Mouse (Mus musculus) heart, postnatal 36 days (tissue): Measurements from ENCODE around the gene Edc3. TPM values are rescaled to one million over a fixed set of nuclear protein-coding genes. Genes with fewer than 3 reads are reported as not detected.

Source experiments
- DNase-seq, 2 experiments: peaks; one replicate each; pipeline ENCODE4 v3.0.0; 2021 to 2022
- intact Hi-C: fragments of 180-260 bp; cut with DNase I; formaldehyde crosslinking; loops from one replicate; pipeline ENCODE4 v1.15.1; 2025
- total RNA-seq, 2 experiments: library from RNA; stranded (reverse); gene quantifications; 2 replicates each; pipeline ENCODE4 v1.2.3; 2021

Edc3 gene
- total RNA-seq, 2 experiments from 2014 or later: 5.0 to 5.2 TPM

DNA sequence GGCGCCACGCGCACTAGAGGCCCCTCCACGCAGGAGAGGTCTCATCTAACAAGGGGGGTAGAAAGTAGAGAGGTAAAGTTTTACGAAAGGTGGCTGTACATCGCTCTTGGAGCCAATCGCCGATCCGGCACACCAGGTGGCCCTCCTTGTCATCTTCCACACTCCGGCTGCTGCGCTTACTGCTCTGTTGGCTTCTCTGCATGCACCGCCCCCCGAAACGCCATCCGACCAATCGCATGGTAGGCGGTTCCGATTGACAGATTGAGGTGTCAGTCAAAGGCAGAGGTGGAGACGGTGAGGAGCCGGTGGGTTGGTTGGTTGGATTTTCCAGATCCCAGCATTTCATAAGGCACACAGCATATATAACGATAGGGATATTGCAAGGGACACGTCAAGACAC lies 50.2 kb downstream of the Edc3 start:
- no peak for DNase-seq
- intact Hi-C loops: loop anchor here (10.0 kb wide), 1 partner anchor 234 kb away; the partner anchor contains the start of gene Cox5a

GRCm38 (mm10) chr9:57759289-57759688 lies 50.9 kb downstream of the Edc3 start:
- intact Hi-C loops: loop anchor here (10.0 kb wide), 1 partner anchor 234 kb away; the partner anchor contains the start of gene Cox5a
- peak; percentile 69 to 72 for DNase-seq

DNA sequence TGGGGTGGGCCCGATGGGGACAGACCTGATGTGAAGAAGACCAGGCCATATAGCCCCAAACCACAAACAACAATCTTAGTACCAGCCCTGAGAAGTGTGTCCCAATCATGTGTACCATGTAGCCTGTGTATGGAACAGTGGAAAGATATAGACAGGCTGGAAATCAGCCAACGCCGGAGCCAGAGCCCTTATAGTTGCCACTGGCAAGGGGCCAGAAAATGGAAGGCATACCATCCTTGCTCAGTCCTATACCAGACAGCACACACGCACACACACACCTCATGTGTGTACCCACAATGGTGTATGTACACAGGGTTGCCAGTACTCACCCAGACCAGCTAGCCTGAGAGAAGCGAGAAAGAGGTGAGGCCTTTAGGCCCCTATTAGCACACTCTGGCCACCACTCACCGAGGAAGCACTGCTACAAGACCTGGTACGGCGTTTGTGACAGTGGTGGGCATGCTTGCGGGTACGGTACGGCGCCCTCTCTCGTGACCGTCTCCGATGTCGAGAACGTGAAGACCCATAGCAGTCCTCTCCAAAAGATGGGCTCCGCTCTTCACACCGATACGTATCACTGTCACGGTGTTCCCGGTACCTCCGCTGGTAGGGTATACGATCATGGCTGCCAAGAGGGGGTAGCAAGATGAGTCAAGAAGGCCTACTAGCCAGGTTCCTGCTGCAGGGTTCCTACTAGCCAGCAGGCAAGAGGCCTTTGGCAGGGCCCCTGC lies 52.2 kb downstream of the Edc3 start:
- no peak for DNase-seq
- intact Hi-C loops: loop anchor here (5.0 to 10.0 kb wide), 3 partner anchors 152 to 494 kb away; partner anchors contain the start of genes Stoml1 and Ubl7

DNA sequence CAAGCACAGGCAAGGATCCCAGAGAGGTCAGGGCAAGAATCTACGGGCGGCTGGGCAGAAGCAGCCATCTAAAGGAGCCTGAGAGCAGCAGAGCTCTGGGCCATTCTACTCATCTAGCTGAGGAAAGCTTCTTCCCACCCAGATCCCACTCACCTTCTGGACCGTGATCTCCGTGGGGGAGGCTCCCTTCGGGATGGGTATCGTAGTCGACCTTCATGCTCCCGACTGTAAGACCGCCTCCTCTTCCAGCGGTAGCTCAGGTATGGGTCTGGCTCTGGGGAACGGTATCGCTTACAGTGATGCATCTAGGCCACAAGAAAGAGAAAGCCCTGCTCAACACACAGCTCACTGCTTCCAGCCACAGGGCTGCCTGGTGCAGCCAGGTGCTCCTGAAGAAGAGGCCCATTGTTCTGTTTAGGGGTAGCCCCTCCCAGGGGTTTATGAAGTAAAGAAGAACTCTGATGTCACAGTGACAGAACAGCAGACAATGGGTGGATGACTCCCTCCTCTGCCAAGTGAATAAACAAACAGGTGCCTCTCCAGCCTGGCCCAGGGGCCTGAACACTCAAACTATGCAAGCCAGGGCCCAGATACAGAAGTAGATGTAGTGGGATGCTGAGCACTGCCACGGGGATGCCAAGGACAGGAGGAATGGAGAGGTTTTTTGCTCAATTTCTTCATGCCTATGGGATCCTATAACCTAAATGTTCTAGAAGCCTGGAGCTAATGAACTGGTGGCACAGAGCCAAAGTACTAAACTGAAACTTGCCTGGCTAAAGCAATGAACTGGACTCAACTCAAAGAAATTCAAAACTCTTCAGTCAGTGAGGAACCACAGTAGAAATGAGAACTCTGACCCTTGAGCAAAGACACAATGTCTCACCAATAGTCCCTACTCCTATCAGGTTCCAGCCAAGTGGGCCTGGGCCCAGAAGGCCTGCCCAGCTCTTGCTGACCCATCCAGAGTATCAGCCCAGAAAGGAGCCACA lies 53.5 kb downstream of the Edc3 start:
- intact Hi-C loops: loop anchor here (5.0 to 10.0 kb wide), 3 partner anchors 150 to 493 kb away; partner anchors contain the start of genes Stoml1 and Ubl7
- DNase-seq: no peak

DNA sequence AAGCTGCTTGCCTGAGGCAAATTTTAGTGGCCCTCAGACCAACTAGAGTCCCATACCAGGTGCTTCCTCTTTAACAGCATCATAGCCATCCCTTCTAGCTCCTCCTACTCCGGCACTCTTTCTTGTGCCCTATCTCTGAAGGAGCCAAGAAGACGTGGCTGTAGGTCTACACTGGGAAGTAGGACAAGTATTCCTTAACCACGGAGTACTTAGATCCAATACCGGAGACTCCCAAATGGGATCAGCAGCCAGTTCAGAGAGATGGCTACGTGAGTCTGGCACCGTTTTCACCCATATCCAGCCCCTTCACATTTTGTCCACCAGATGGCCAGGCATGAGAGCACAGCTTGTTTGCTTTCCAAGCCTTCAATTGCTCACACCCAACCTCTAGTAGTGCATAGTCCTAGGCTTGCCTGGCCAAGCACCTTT lies 54.2 kb downstream of the Edc3 start:
- intact Hi-C loops: loop anchor here (5.0 to 10.0 kb wide), 3 partner anchors 150 to 492 kb away; partner anchors contain the start of genes Stoml1 and Ubl7
- peak; percentile 49 to 54 for DNase-seq

- intact Hi-C loops: loop anchor here (5.0 to 10.0 kb wide), 3 partner anchors 148 to 490 kb away; partner anchors contain the start of genes Stoml1 and Ubl7
- DNase-seq: peak; percentile 68 to 69
Measured at GRCm38 (mm10) chr9:57764147-57764973, 56.0 kb downstream of the Edc3 start.

DNA sequence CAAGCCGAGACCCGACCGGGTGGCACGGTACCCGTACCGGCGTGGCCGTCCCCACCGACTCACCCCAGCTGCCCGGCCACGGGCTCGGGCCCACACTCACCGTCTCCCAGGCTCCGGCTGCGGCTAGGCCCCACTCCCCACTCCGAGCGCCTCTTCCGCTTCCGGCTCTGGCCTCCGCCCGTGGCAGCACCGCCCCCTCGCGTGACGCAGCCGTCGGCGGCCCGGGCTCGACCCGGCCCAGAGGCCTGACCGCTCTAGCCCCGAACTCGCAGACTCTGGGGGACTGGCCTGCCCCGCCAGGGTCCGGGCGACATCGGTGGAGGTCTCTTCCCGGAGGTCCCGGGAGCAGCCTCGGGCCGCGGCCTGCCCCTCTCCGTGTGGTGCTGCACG lies 56.6 kb downstream of the Edc3 start:
- intact Hi-C loops: loop anchor here (1.0 to 10.0 kb wide), 5 partner anchors 66 to 490 kb away; partner anchors contain the start of genes Stoml1 and Ubl7
- DNase-seq: peak; percentile 96 to 98

- peak in 1 of 2 experiments; percentile 75 for DNase-seq
- intact Hi-C loops: loop anchor here (1.0 to 10.0 kb wide), 3 partner anchors 66 to 489 kb away; partner anchors contain the start of gene Stoml1
Measured at GRCm38 (mm10) chr9:57765364-57766351, 57.3 kb downstream of the Edc3 start, which contains the start of gene Clk3. Clk3 (minus strand) TSS chr9:57765860.

DNA sequence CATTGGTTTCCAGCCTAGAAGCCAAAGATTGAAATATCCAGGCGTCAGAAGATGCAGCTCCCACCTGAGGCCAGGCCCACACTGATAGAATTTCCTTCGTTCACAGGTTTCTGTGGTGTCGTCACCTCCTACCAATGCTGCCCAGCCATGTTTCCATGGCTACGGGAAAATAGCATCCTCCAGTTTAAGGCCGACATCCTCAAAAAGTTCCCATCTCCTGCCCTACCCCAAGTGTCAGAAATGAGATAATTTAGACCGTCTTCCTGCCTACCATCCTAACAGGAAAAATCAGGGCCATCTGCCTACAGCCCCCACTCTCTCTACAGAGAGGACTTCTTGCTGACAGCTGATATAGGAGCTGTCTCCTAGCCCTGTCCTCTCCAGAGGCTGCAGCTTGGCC lies 58.1 kb downstream of the Edc3 start:
- intact Hi-C loops: loop anchor here (5.0 to 10.0 kb wide), 2 partner anchors 226 to 488 kb away; partner anchors contain the start of gene Stoml1
- DNase-seq: no peak

DNA sequence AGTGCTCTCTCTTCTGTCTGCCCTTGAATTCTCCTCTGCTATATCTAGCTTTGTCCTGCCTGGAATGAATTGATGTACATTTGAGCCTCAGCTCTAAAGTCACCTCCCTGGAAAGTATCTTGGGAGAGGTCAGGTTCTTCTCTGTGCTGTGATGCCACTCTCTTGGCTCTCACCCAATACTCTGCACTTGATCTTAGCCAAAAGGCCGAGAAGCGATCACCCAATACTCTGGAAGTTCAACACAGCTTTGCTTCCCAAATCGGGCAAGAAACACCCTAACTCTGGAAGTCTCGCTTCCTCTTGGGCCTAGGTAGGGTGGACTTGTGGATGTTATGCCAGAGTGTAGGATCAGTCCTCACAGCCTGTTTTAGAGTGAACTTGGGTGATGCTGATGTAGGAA lies 58.9 kb downstream of the Edc3 start:
- no peak for DNase-seq
- intact Hi-C loops: loop anchor here (5.0 to 10.0 kb wide), 2 partner anchors 225 to 488 kb away; partner anchors contain the start of gene Stoml1

- DNase-seq: peak in 1 of 2 experiments; percentile 27
- intact Hi-C loops: loop anchor here (5.0 to 10.0 kb wide), 2 partner anchors 223 to 485 kb away; partner anchors contain the start of gene Stoml1
Measured at GRCm38 (mm10) chr9:57769539-57770069, 61.3 kb downstream of the Edc3 start.

DNA sequence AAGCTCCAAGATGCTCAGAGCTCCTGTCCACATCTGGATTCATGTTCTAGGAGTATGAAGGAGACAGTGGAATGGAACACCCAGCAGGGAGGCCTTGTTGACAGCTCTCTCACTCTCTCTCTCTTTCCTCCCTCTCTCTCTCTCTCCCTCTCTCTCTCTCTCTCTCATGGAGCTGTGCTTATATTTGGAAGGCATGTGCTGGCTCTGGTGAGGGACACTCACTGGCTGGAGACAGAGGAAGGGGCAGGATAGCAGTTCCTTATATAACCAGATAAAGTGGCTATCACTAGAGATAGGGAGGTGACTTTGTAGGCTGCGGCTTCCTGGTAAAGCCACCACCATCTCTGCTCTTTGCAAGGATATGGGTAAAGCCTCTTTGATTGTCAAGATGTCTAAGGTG lies 61.9 kb downstream of the Edc3 start:
- intact Hi-C loops: no loop called here
- DNase-seq: no peak

DNA sequence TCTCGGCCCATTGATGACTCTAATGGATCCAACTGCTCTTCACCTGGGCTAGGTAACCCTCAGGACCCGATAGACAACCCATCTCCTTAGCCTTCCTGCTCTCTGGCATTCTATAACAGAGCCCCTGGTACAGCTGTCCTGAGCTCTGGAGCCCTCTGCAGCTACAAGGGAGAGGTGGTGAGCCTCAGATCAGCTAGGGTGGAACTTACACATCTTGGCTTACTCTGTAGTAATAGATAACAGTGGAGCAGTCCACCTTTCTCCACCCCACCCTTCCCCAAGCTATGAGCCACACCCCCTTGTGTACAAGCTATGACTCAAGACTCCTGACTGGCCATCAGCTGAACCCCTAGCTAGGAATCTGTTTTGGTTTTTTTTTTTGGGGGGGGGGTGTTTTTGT lies 62.5 kb downstream of the Edc3 start:
- intact Hi-C loops: no loop called here
- DNase-seq: no peak

GRCm38 (mm10) chr9:57773754-57774153 lies 65.4 kb downstream of the Edc3 start:
- no peak for DNase-seq
- intact Hi-C loops: no loop called here

GRCm38 (mm10) chr9:57774168-57774567 lies 65.8 kb downstream of the Edc3 start:
- no peak for DNase-seq
- intact Hi-C loops: no loop called here

DNA sequence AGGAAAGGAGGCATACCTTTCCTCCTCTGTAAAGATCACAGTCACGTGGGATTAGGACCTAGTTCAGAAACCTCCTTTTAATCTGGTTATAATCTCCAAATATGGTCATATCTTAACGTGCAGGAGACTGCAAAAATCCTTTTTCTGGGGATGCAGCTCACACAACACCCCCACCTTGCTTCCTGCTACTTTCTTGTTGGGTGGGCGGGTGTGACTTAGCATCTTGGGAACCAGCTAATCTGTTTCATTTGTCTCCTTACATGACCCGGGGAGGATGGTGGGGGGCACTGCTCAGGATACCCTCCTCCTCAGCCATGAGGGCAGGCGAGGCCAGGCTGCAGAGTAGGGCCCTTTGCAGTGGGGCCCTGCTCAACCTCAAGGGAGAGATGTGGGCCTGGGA lies 66.7 kb downstream of the Edc3 start:
- no peak for DNase-seq
- intact Hi-C loops: no loop called here

DNA sequence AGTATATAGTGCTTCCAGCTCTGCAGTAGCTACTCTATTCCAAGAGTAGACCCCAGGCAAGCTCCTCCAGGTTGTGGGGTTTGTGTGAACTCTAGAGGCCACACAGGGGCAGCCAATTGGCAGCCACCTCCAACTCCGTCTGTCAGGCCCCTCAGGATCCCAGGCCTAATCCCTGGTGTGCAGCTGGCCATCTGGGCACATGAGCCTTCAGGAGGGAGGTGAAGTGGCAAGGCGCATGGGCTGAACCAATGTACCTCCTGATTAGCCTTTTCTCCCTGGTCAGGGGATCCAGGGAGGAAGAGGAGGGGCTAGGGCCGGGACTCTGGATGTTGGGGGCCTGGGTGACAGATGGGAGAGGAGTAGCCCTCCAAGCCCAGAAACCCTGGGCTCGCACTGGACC lies 67.4 kb downstream of the Edc3 start:
- intact Hi-C loops: no loop called here
- no peak for DNase-seq

DNA sequence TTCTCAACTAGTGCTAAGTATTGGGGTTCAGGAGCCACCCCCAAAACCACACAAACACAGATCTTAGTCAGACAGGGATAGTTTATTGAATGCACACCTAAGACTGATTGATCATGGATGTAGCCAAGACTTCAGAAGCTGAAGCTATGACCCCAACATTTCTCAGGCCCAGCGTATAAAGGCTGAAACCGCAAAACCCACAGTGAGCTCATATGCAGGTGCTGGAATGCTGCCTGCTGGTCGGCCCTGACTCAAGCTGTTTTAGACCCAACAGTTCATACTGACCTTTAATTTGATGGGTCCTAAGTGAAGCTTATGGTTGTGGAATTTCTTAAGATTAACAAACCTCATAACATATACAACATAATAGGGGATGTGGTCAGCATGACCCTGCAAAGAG lies 74.3 kb downstream of the Edc3 start:
- DNase-seq: no peak
- intact Hi-C loops: no loop called here
